Mouse (Mus musculus): Measurements from ENCODE around the gene AI661453. TPM values are rescaled to one million over a fixed set of nuclear protein-coding genes. Genes with fewer than 3 reads are reported as not detected.
"Not testable (repeated sequence)": the region's sequence is repeated elsewhere in the genome, so short reads cannot be mapped to it uniquely, and the experiment has no call there.

The AI661453 gene
- polyA plus RNA-seq, 1 experiment from 2014 or later: 2.8 TPM

GRCm38 (mm10) chr17:47494132-47494531 lies 57.7 kb downstream of the AI661453 start:
- no peak for TF ChIP-seq EP300 (IDR thresholded peaks at IDR 0.05)
- no peak for TF ChIP-seq CTCF (IDR thresholded peaks at IDR 0.05)
- Histone ChIP-seq H3K9ac (replicated peaks; ENCODE audit: low read depth) (no peak overlapping the region), H3K9me3 (ENCODE audit: low read length) (no peaks in the 10 kb centered on the region), H3K36me3 (ENCODE audit: insufficient read depth, low read length) (peaks cover 71% of the 10 kb centered on the region), H3K4me3 (ENCODE audit: low read depth, low read length) (no peak overlapping the region), H3K27me3 (replicated peaks; ENCODE audit: insufficient read depth, low read length) (no peaks in the 10 kb centered on the region), H3K4me1 (ENCODE audit: insufficient read depth, low read depth, low read length) (no peaks in the 10 kb centered on the region), H3K27ac (ENCODE audit: low read length) (no peak overlapping the region), H3K4me2 (replicated peaks; ENCODE audit: low read depth, low read length) (no peak overlapping the region)
- ATAC-seq (no peak), DNase-seq (ENCODE audit: low spot score) (no peak)
- WGBS: 90% methylated on average over 11 of the region's 11 CpGs

- H3K27ac ChIP-seq (ENCODE audit: low read length): peak overlapping the region; percentile 88
These were observed 65.1 kb downstream of the AI661453 start for GRCm38 (mm10) chr17:47501531-47501930.

GRCm38 (mm10) chr17:47501946-47502706 lies 65.7 kb downstream of the AI661453 start, which contains the start of gene Taf8:
Gene Taf8 (minus strand): TSS chr17:47502292.
- DNase-seq (ENCODE audit: low spot score) (peak; percentile 98), ATAC-seq (peak; percentile 92)
- H3K36me3 ChIP-seq (ENCODE audit: insufficient read depth, low read length): peaks cover 10% of the 10 kb centered on the region
- TF ChIP-seq CTCF (IDR thresholded peaks at IDR 0.05) (no peak), EP300 (IDR thresholded peaks at IDR 0.05) (peak; percentile 64; the same call in 1 of the 2 replicates)
- peak within 1 kb of the TSS; percentile 79 for H3K9ac ChIP-seq (replicated peaks; ENCODE audit: low read depth)
- H3K4me2 ChIP-seq (replicated peaks; ENCODE audit: low read depth, low read length): peak within 1 kb of the TSS; percentile 75
- no peaks in the 10 kb centered on the region for H3K27me3 ChIP-seq (replicated peaks; ENCODE audit: insufficient read depth, low read length)
- peak within 1 kb of the TSS; percentile 79 for H3K4me3 ChIP-seq (ENCODE audit: low read depth, low read length)
- 1% methylated on average over 38 of the region's 40 CpGs for WGBS
- H3K4me1 ChIP-seq (ENCODE audit: insufficient read depth, low read depth, low read length): peaks cover 33% of the 10 kb centered on the region
- peak within 1 kb of the TSS; percentile 88 for H3K27ac ChIP-seq (ENCODE audit: low read length)
- H3K9me3 ChIP-seq (ENCODE audit: low read length): no peaks in the 10 kb centered on the region

More at GRCm38 (mm10) chr17:47501531-47501930, 65.1 kb downstream of the AI661453 start:
- peaks cover 29% of the 10 kb centered on the region for H3K4me1 ChIP-seq (ENCODE audit: insufficient read depth, low read depth, low read length)
- peak overlapping the region; percentile 75 for H3K4me2 ChIP-seq (replicated peaks; ENCODE audit: low read depth, low read length)
- H3K36me3 ChIP-seq (ENCODE audit: insufficient read depth, low read length): peaks cover 14% of the 10 kb centered on the region
- peak overlapping the region; percentile 79 for H3K9ac ChIP-seq (replicated peaks; ENCODE audit: low read depth)
- TF ChIP-seq CTCF (IDR thresholded peaks at IDR 0.05): no peak
- no peak for TF ChIP-seq EP300 (IDR thresholded peaks at IDR 0.05)
- WGBS: 4% methylated on average over 11 of the region's 11 CpGs
- peak overlapping the region; percentile 79 for H3K4me3 ChIP-seq (ENCODE audit: low read depth, low read length)
- ATAC-seq (no peak), DNase-seq (ENCODE audit: low spot score) (no peak)
- H3K9me3 ChIP-seq (ENCODE audit: low read length): no peaks in the 10 kb centered on the region
- H3K27me3 ChIP-seq (replicated peaks; ENCODE audit: insufficient read depth, low read length): no peaks in the 10 kb centered on the region

GRCm38 (mm10) chr17:47502707-47503045 lies 66.3 kb downstream of the AI661453 start:
- not testable (repeated sequence) for ATAC-seq; H3K27me3 ChIP-seq (replicated peaks; ENCODE audit: insufficient read depth, low read length); H3K9me3 ChIP-seq (ENCODE audit: low read length); H3K4me3 ChIP-seq (ENCODE audit: low read depth, low read length); DNase-seq (ENCODE audit: low spot score); H3K9ac ChIP-seq (replicated peaks; ENCODE audit: low read depth); H3K27ac ChIP-seq (ENCODE audit: low read length); H3K36me3 ChIP-seq (ENCODE audit: insufficient read depth, low read length)
- Histone ChIP-seq H3K4me2 (replicated peaks; ENCODE audit: low read depth, low read length) (0 out of 2 replicates have a peak overlapping the region, but pooled peaks have one; percentile 75), H3K4me1 (ENCODE audit: insufficient read depth, low read depth, low read length) (peaks cover 39% of the 10 kb centered on the region)
- 83% methylated on average over 6 of the region's 6 CpGs for WGBS

GRCm38 (mm10) chr17:47503689-47504088 lies 67.3 kb downstream of the AI661453 start:
- Histone ChIP-seq H3K9me3 (ENCODE audit: low read length) (no peaks in the 10 kb centered on the region), H3K4me1 (ENCODE audit: insufficient read depth, low read depth, low read length) (peaks cover 41% of the 10 kb centered on the region), H3K9ac (replicated peaks; ENCODE audit: low read depth) (no peak overlapping the region), H3K4me2 (replicated peaks; ENCODE audit: low read depth, low read length) (no peak overlapping the region), H3K36me3 (ENCODE audit: insufficient read depth, low read length) (no peaks in the 10 kb centered on the region), H3K27ac (ENCODE audit: low read length) (peak overlapping the region; percentile 91; the same call in 1 of the 2 replicates), H3K27me3 (replicated peaks; ENCODE audit: insufficient read depth, low read length) (no peaks in the 10 kb centered on the region), H3K4me3 (ENCODE audit: low read depth, low read length) (no peak overlapping the region)
- no peak for ATAC-seq
- TF ChIP-seq EP300 (IDR thresholded peaks at IDR 0.05): 0 out of 2 replicates have a peak, but pooled peaks have one; percentile 18
- TF ChIP-seq CTCF (IDR thresholded peaks at IDR 0.05): no peak
- DNase-seq (ENCODE audit: low spot score): no peak

GRCm38 (mm10) chr17:47504228-47504627 lies 67.8 kb downstream of the AI661453 start:
- H3K4me1 ChIP-seq (ENCODE audit: insufficient read depth, low read depth, low read length): peaks cover 43% of the 10 kb centered on the region
- H3K27ac ChIP-seq (ENCODE audit: low read length): peak overlapping the region; percentile 91
- no peaks in the 10 kb centered on the region for H3K36me3 ChIP-seq (ENCODE audit: insufficient read depth, low read length)
- no peak for TF ChIP-seq EP300 (IDR thresholded peaks at IDR 0.05)
- no peaks in the 10 kb centered on the region for H3K9me3 ChIP-seq (ENCODE audit: low read length)
- H3K4me2 ChIP-seq (replicated peaks; ENCODE audit: low read depth, low read length): peak overlapping the region; percentile 66
- no peaks in the 10 kb centered on the region for H3K27me3 ChIP-seq (replicated peaks; ENCODE audit: insufficient read depth, low read length)
- DNase-seq (ENCODE audit: low spot score) (peak; percentile 55), ATAC-seq (no peak)
- peak overlapping the region; percentile 70; the same call in 1 of the 2 replicates for H3K9ac ChIP-seq (replicated peaks; ENCODE audit: low read depth)
- peak overlapping the region; percentile 50 for H3K4me3 ChIP-seq (ENCODE audit: low read depth, low read length)
- 38% methylated on average over 5 of the region's 5 CpGs for WGBS

Measured in lung, postnatal 0 days (tissue).